Mouse (Mus musculus): Measurements from ENCODE around the gene Zfp758.

GRCm38 (mm10) chr17:22417510-22417909 is 56.3 kb downstream of the Zfp758 start:
- no peak for TF ChIP-seq GATA1 (IDR thresholded peaks at IDR 0.05; ENCODE audit: borderline replicate concordance, low read length)
- TF ChIP-seq FLI1 (IDR thresholded peaks at IDR 0.05; ENCODE audit: low read length), result no peak

All from megakaryocyte, embryonic 14.5 days (primary cell).